Comparison of ENCODE assay signal across 25 mouse cellular contexts in the genomic region with DNA sequence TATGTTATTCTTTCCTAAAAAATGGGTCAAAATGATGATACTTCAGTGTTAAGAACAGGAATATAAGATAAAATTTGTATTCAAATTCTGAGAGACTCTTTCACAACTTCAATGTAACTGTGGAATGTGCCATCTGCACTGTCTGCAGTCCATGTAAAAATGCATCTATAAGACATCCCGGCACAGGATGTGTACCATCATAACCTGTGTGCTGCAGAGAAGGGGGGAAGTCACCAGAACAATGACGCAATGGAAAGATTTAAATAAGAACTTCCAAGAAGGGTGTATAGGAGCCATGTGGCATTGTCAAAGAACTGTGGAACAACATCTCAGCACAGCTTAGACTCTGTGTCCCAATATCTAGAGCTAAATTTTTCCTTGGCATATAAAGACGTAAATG.
DNase-seq lines count a peak whose midpoint lies in the region; ATAC-seq and TF ChIP-seq lines count a peak whose summit lies in the region.
"Had no signal": no experiment of that assay in that cellular context is flagged by ENCODE, and none has a peak within 500 bp of the region (broad histone marks: within the 10 kb centered on the region; RNA-seq: fewer than 3 reads in every experiment).

No protein-coding gene starts in this region.

- H3K4me2 ChIP-seq in CH12.LX (ENCODE audit: insufficient read depth, low read depth, poor library complexity, severe bottlenecking): no peak overlapping the region
- H3K4me2 ChIP-seq: forebrain, embryonic 13.5 days; heart, embryonic 12.5 days; heart, embryonic 15.5 days; hindbrain, embryonic 13.5 days; intestine, embryonic 15.5 days had no signal

- dilution Hi-C loops in CH12.LX (cut with MboI; ENCODE audit: extremely low pct_ligation_motif_present, extremely low pct_unique_long_range_greater_than_20kb, low sequenced_read_pairs): no loop called here

- no peaks in the 10 kb centered on the region for H3K36me3 ChIP-seq in CH12.LX (replicated peaks in 1 of 2; ENCODE audit: control insufficient read depth in 1 of 2, insufficient read depth in 1 of 2, low read length in 1 of 2)
- H3K36me3 ChIP-seq: forebrain, embryonic 10.5 days; heart, embryonic 12.5 days; heart, embryonic 15.5 days; hindbrain, embryonic 10.5 days; hindbrain, embryonic 13.5 days; intestine, embryonic 15.5 days had no signal

- no peak overlapping the region for H3K9ac ChIP-seq in CH12.LX (ENCODE audit: insufficient read depth, low read depth)
- H3K9ac ChIP-seq: forebrain, embryonic 13.5 days; heart, embryonic 12.5 days; heart, embryonic 15.5 days; hindbrain, embryonic 13.5 days; intestine, embryonic 15.5 days had no signal

- H3K9me3 ChIP-seq in CH12.LX (replicated peaks; ENCODE audit: low read length): peaks cover 21% of the 10 kb centered on the region
- H3K9me3 ChIP-seq: forebrain, embryonic 10.5 days; forebrain, embryonic 13.5 days; heart, embryonic 12.5 days; heart, embryonic 15.5 days; hindbrain, embryonic 10.5 days; hindbrain, embryonic 13.5 days; intestine, embryonic 15.5 days had no signal

- no peaks in the 10 kb centered on the region for H3K27me3 ChIP-seq in CH12.LX (replicated peaks)
- H3K27me3 ChIP-seq: forebrain, embryonic 13.5 days; heart, embryonic 12.5 days; heart, embryonic 15.5 days; hindbrain, embryonic 13.5 days; intestine, embryonic 15.5 days had no signal

- no peak overlapping the region for H3K4me3 ChIP-seq in CH12.LX (replicated peaks in 1 of 3; ENCODE audit: low read depth in 2 of 3, low read length in 2 of 3, poor library complexity in 1 of 3)
- H3K4me3 ChIP-seq: forebrain, embryonic 10.5 days; forebrain, embryonic 13.5 days; heart, embryonic 12.5 days; heart, embryonic 15.5 days; hindbrain, embryonic 10.5 days; hindbrain, embryonic 13.5 days; intestine, embryonic 15.5 days had no signal

- no peak for TF ChIP-seq EP300 in CH12.LX (IDR thresholded peaks at IDR 0.05; ENCODE audit: low read length)

- no peak for DNase-seq in frontal cortex, postnatal 14 days (ENCODE audit: low spot score in 2 of 2)
- DNase-seq in left cerebral cortex, adult 11 months (ENCODE audit: low spot score): peak; percentile 11
- no peak for DNase-seq in left cerebral cortex, postnatal 36 days (ENCODE audit: low spot score in 2 of 2)
- DNase-seq in CH12.LX (ENCODE audit: extremely low read depth): peak; percentile 3
- peak; percentile 39 for DNase-seq in telencephalon, adult 2 months (ENCODE audit: low read depth, low spot score)
- no peak for DNase-seq in cerebellum, postnatal 14 days
- DNase-seq: adrenal gland, adult 2 months; adrenal gland, postnatal 14 days; B cell, adult 2 months; cerebellum, adult 11-12 months; cerebellum, adult 8-10 months; cerebellum, postnatal 10 days; gastrocnemius, postnatal 25 days; heart, adult 18-20 months; heart, postnatal 10 days; heart, postnatal 36 days had no signal

- intact Hi-C loops in left cerebral cortex, postnatal 36 days (cut with DNase I): no loop called here

- H3K79me2 ChIP-seq in CH12.LX (replicated peaks; ENCODE audit: control insufficient read depth, extremely low read depth, insufficient read depth, poor library complexity, severe bottlenecking): no peaks in the 10 kb centered on the region

- TF ChIP-seq RAD21 in CH12.LX (IDR thresholded peaks at IDR 0.05; ENCODE audit: low read depth, low read length): no peak

- ATAC-seq in frontal cortex, adult (ENCODE audit: low TSS enrichment): peak; percentile 99
- ATAC-seq: forebrain, embryonic 13.5 days; hindbrain, embryonic 16.5 days; intestine, embryonic 15.5 days had no signal

- H3K4me1 ChIP-seq in CH12.LX (ENCODE audit: control insufficient read depth in 1 of 2, insufficient read depth in 2 of 2): no peaks in the 10 kb centered on the region
- H3K4me1 ChIP-seq: forebrain, embryonic 10.5 days; forebrain, embryonic 13.5 days; heart, embryonic 12.5 days; heart, embryonic 15.5 days; hindbrain, embryonic 10.5 days; hindbrain, embryonic 13.5 days; intestine, embryonic 15.5 days had no signal

- in situ Hi-C loops in CH12.LX (cut with MboI; ENCODE audit: low pct_ligation_motif_present, low pct_unique_long_range_greater_than_20kb, low sequenced_read_pairs): no loop called here

- TF ChIP-seq CTCF in CH12.LX (conservative IDR thresholded peaks at IDR 0.05 in 1 of 2, IDR thresholded peaks at IDR 0.05 in 1 of 2; ENCODE audit: low read depth in 2 of 2, low read length in 2 of 2): no peak

- H3K27ac ChIP-seq in CH12.LX (ENCODE audit: insufficient read depth, low read depth): no peak overlapping the region
- H3K27ac ChIP-seq: forebrain, embryonic 10.5 days; forebrain, embryonic 13.5 days; heart, embryonic 15.5 days; hindbrain, embryonic 10.5 days; hindbrain, embryonic 13.5 days; intestine, embryonic 15.5 days had no signal

- no peak for TF ChIP-seq POLR2A in CH12.LX (IDR thresholded peaks at IDR 0.05; ENCODE audit: low read depth, low read length)

TF ChIP-seq in CH12.LX, 34 proteins besides CTCF, POLR2A, EP300 and RAD21:
- TF ChIP-seq SMC3 (IDR thresholded peaks at IDR 0.05; ENCODE audit: low read depth, low read length): no peak
- TF ChIP-seq MAZ (IDR thresholded peaks at IDR 0.05; ENCODE audit: low read depth, low read length): no peak
- no peak for TF ChIP-seq RCOR1 (conservative IDR thresholded peaks at IDR 0.05; ENCODE audit: low read depth, low read length)
- TF ChIP-seq USF2 (conservative IDR thresholded peaks at IDR 0.05; ENCODE audit: low read depth, low read length): no peak
- no peak for TF ChIP-seq PAX5 (IDR thresholded peaks at IDR 0.05; ENCODE audit: low read length)
- TF ChIP-seq GABPA (IDR thresholded peaks at IDR 0.05; ENCODE audit: insufficient replicate concordance, low read depth, low read length): no peak
- TF ChIP-seq JUND (conservative IDR thresholded peaks at IDR 0.05; ENCODE audit: low read depth, low read length): no peak
- TF ChIP-seq USF1 (IDR thresholded peaks at IDR 0.05; ENCODE audit: low read depth, low read length): no peak
- TF ChIP-seq ZNF384 (IDR thresholded peaks at IDR 0.05; ENCODE audit: low read depth, low read length): no peak
- TF ChIP-seq MAX (IDR thresholded peaks at IDR 0.05; ENCODE audit: low read length): no peak
- TF ChIP-seq KAT2A (IDR thresholded peaks at IDR 0.05; ENCODE audit: insufficient replicate concordance, low read length): no peak
- TF ChIP-seq NELFE (IDR thresholded peaks at IDR 0.05; ENCODE audit: low read depth, low read length): no peak
- TF ChIP-seq ZC3H11A (IDR thresholded peaks at IDR 0.05; ENCODE audit: low read depth, low read length): no peak
- TF ChIP-seq UBTF (IDR thresholded peaks at IDR 0.05; ENCODE audit: low read depth, low read length): no peak
- no peak for TF ChIP-seq CHD1 (IDR thresholded peaks at IDR 0.05; ENCODE audit: low read depth, low read length)
- TF ChIP-seq ZMIZ1 (IDR thresholded peaks at IDR 0.05; ENCODE audit: low read depth, low read length): no peak
- no peak for TF ChIP-seq CHD2 (IDR thresholded peaks at IDR 0.05; ENCODE audit: low read length)
- TF ChIP-seq MAFK (IDR thresholded peaks at IDR 0.05; ENCODE audit: insufficient replicate concordance, low read length): no peak

Comparison
In these comparisons a context has a peak if more than half of its experiments do, and no peak if none do; other contexts are left out.
1. DNase-seq: peak in left cerebral cortex, adult 11 months (single experiment), CH12.LX (single experiment) and telencephalon, adult 2 months (single experiment); none in frontal cortex, postnatal 14 days (0 of 2), left cerebral cortex, postnatal 36 days (0 of 2) and cerebellum, postnatal 14 days (0 of 2).